Mouse (Mus musculus) adrenal gland, adult 8-10 months (tissue): ENCODE results near the gene Id3. TPM values are rescaled to one million over a fixed set of nuclear protein-coding genes. Genes with fewer than 3 reads are reported as not detected.
"Not testable (repeated sequence)": the region's sequence is repeated elsewhere in the genome, so short reads cannot be mapped to it uniquely, and the experiment has no call there.

Experiments used
- DNase-seq: peaks from one replicate; pipeline ENCODE4 v3.0.0; 2022
- total RNA-seq, 4 experiments: library from RNA; stranded (reverse); gene quantifications; 2 replicates each; pipeline ENCODE4 v1.2.4; 2022

The Id3 gene
- 10 to 100 TPM; 58.3 to 76.8 (median 73.8) TPM for total RNA-seq

- peak; percentile 96 for DNase-seq
These were observed at the start of gene Id3 for GRCm38 (mm10) chr4:136143193-136143976. Gene Id3, plus strand, starts transcription at chr4:136143497.

- DNase-seq: no peak
These were observed 48.6 kb upstream of the Id3 start for GRCm38 (mm10) chr4:136094519-136095219.

DNA sequence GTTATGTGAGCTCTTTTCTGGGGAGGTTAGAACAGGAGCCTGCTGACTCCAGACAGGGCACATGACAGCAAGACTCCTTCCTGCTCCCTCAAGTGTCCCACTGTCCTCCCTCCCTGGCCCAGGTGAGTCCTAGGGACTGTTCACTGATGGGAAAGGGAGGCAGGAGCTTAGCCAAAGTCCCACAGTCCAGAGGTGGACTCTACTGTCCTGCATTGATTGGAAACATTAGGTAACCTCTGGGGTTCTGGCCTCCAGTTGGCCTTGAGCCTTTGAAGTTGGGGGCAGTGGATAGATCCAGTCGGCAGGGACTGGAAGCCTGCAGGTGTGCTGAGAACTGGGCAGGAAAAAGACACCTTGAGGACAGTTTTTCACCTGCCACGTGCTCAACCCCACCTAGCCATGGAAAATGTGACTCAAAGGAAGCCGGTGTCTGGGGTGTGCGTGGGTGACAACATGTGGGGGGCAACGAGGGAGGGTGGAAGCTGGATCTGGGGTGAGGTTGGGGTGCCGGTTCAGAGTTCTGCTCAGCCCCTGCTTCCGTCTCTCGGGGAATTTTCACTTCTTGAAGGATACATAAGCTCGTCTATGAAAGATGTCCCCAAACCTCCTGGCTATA is 47.7 kb upstream of the Id3 start:
- no peak for DNase-seq

GRCm38 (mm10) chr4:136096446-136097113 is 46.7 kb upstream of the Id3 start:
- DNase-seq: no peak

GRCm38 (mm10) chr4:136098446-136098845 is 44.9 kb upstream of the Id3 start:
- no peak for DNase-seq

DNA sequence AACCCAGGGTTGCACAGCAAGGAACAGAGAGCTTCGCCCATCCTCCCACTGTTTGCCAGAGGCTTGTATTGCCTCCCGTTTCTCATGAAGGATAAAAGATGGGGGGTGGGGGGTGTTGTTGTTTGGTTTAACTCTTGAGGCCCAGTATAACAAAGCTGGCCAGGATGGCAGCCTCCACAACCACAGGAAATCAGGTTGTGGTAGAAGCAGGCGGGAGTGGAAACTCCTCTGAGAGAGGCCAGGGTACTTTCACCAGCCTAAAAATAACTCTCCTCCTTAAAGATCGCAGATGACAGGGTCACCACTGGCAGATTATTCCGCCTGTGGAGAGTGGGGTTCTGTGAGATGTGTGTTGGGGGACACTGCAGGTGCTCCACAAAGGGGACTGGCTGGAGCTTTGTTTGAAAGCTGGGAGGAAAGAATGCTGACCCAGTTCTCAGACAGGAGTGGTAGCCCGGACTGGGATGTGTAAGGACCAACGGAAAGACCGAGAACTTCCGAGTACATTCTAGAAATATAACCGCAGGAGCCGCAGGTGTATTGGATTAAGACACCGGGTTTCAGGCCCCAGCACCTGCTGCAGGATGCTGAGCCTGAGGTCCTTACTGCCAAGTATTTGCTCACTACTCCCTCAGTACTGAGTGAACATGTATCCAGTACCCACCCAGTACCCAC is 42.8 kb upstream of the Id3 start:
- DNase-seq: no peak

DNA sequence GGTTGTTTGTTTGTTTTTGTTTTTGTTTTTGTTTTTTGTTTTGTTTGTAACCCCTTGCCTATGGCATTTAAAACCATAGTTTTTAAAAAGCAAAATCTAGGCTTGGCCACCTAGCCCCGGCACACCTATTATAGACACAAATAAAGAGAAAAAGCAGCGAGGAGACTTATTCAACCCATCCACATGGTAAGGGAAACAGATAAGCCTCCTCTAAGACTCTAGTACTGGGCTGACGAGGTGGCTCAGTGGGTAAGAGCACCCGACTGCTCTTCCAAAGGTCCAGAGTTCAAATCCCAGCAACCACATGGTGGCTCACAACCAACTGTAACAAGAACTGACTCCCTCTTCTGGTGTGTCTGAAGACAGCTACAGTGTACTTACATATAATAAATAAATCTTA is 41.5 kb upstream of the Id3 start:
- not testable (repeated sequence) for DNase-seq

- DNase-seq: peak; percentile 54
These were observed 38.5 kb upstream of the Id3 start for GRCm38 (mm10) chr4:136104590-136105337.

- no peak for DNase-seq
These were observed 36.4 kb upstream of the Id3 start for GRCm38 (mm10) chr4:136106880-136107301.

DNA sequence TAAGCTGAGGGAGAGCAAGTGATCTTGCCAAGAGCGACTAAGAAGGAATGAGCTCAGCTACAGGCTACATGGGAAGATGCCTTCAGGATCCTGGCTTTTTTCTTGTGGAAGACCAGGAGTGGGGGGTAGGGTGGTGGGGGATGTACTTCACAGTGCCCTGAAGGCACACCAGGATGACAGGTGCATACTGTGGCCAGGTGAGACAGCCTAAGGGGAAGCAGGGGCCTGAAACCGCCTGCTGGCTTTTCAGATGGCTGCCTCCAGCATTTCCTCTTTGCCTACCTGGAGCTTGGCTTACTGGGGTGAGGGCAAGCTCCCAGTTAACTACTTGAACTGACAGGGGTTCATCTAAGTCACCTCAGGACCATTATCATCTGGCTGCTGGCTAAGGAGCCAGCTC is 34.1 kb upstream of the Id3 start:
- no peak for DNase-seq

DNA sequence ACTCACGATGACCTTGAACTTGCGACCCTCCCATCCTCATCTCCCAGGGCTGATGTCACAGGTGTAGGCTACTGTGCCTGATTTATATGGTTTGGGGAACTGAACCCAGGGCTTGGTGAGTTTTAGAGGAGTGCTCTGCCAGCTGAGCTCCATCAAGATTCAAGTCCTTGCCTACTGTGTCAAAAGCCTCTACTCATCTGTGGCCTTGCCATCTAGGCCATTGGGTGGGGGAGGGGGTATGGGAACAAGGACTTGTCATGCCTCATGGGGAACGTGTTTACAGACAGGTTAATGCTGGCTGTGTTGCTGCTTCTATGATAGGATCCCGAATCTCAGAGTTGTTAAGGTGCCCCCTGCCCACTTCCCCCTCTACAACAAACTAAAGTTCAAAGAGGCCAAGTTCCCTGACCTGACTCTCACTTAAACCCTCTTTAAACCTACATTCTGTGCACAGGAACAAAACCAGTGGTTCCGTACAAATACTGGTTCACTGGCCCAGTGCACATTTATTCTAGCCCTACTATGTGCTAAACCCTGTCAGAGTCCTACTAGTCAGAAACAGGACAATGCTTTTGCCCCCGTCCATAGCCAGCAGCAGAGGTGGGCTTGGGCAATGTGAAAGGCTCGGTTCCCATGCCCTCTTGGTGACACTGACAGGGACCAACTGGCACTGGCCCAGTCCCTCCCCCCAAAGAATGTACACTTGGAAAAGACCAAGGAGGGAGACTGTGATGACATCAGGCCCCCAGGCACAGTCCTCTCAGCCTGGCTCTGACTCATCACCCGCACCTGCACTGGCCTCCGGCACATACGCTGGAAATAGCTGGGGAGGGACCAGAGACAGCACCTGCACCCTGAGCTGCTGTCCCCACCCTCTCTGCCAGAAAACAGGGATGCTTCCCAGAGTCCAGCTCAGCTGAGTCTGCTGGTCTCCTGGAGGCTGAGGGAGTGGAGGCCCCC is 33.1 kb upstream of the Id3 start:
- DNase-seq: peak; percentile 70

GRCm38 (mm10) chr4:136112344-136112743 is 31.0 kb upstream of the Id3 start:
- DNase-seq: no peak

DNA sequence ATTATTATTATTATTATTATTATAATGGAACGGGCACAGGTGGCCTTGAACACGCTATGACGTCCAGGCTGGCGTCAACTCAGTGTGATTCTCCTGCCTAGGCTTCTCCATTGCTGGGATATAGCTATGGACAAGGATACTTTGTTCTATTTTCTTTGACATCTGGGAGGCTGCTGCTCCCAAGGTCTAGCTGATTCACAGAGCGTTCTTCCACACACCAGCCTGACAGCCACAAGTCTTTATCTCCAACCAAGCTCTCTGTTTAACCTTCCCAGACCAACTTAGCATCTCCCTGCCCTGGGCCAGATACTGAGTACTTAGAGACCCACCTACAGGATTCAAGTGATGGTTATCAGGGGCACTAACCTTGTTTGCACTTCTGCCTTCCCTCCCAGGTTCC is 28.6 kb upstream of the Id3 start:
- DNase-seq: no peak

DNA sequence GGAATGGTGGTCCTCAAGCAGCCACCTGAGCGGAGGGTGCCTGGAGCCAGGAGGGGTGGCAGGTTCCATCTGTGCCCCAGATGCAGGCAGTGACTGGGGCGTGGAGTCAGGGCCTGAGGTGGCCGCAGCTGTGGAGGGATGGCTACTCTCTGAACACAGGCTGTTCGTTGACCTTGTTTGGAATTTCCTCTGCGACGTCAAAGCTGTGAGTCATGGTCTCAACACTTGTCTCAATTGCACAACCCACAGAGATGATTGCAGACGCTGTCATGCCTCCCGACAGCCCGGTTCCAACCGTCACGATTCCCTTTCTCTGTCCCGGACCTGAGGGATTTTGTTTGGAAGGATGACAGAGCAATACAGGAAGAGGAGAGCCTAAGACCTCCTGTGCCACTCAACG is 26.3 kb upstream of the Id3 start:
- peak; percentile 86 for DNase-seq

DNA sequence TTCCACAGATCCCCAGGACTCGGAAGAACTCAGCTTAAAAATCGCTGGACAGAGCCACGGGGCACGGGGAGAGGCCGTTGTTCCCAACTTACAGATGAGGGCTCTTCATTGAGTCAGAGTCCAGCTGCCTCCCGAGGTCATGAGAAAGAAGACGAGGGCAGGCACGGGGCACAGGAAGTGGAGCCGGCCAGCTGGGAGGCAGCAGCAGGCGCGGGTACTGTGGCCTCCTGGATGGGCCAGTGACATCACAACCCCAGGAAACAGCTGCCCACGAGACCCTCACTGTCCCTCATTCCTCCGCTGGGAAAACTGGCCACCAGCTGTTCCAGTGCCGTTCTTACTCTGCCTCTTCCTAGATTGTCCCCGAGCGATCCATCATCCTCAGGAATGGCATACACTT is 23.3 kb upstream of the Id3 start:
- no peak for DNase-seq

DNA sequence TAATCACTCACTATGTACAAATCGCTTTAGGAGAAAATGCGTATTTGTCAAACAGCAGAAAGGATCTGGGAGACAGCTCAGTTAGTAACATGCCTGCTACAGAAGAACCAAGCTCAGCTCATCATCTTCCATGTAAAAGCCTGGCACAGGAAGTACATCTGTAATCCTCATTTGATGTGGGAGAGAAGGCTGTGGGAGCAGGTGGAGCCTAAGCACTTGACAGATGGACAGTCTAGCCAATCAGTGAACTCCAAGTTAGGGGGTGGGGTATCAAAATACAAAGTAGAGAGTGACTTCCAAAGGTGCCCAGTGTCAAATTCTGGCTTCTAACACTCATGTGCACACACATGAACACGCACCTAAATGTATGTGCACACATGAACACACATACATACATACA is 22.1 kb upstream of the Id3 start:
- DNase-seq: no peak

DNA sequence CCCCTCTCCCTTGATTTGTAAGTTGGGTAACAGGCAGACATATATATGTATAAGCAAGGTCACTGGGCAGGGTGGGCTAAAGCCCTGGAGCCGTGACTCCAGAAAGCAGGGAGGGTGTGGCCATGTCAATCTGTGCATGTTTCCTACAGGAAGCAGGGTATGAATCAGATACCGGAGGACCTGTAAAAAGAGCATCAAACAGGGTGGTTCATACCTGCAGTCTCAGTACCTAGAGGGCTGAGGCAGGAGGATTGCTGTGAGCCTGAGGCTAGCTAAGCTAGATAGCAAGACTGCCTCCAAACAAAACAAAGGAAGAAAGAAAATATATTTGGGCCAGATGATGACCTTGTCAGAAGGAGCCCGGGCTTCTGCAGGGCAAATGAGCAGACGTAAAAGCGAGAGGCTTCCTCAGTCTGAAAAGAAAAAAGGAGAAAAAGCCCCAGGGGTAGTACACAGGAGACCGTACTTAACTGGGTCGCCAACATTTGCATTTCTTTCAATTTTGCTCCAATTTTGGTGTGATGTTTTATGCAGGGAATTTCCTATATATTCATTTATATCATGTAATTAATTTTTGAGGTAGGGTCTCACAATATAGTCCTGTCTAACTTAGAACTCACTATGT is 21.3 kb upstream of the Id3 start:
- DNase-seq: no peak

- no peak for DNase-seq
These were observed 20.0 kb upstream of the Id3 start for GRCm38 (mm10) chr4:136123111-136123791.

GRCm38 (mm10) chr4:136123792-136124161 is 19.5 kb upstream of the Id3 start:
- DNase-seq: no peak
